Comparison of ENCODE assay signal across 23 mouse cellular contexts in genomic region chr14:57934666-57935065, GRCm38 (mm10). TPM values are rescaled to one million over a fixed set of nuclear protein-coding genes. Genes with fewer than 3 reads are reported as not detected.
A peak's percentile ranks its signal among the peaks of the same experiment; 100 is the strongest.
DNase-seq lines count a peak whose midpoint lies in the region; TF ChIP-seq lines count a peak whose summit lies in the region.
"Had no signal": no experiment of that assay in that cellular context is flagged by ENCODE, and none has a peak within 500 bp of the region (broad histone marks: within the 10 kb centered on the region; RNA-seq: fewer than 3 reads in every experiment).

No protein-coding gene starts in this region.

- no peak overlapping the region for H3K4me3 ChIP-seq in heart, embryonic 10.5 days
- no peak overlapping the region for H3K4me3 ChIP-seq in hindbrain, embryonic 10.5 days
- H3K4me3 ChIP-seq in left cerebral cortex, adult 2 months = no peak overlapping the region

- H3K9me3 ChIP-seq in heart, embryonic 10.5 days = no peaks in the 10 kb centered on the region
- no peaks in the 10 kb centered on the region for H3K9me3 ChIP-seq in hindbrain, embryonic 10.5 days
- H3K9me3 ChIP-seq: G1E had no signal

- intact Hi-C loops in left cerebral cortex, adult 2 months (cut with DNase I) = no loop called here

- no peak for TF ChIP-seq CTCF in left cerebral cortex, adult 2 months (IDR thresholded peaks at IDR 0.05)

- 89% methylated on average over 13 of the region's 13 CpGs for WGBS in heart, embryonic 10.5 days
- 94% methylated on average over 13 of the region's 13 CpGs for WGBS in hindbrain, embryonic 10.5 days

- DNase-seq in heart, adult 11 months = peak; percentile 75
- DNase-seq in heart, embryonic 10.5 days (ENCODE audit: low spot score) = no peak
- DNase-seq in ES-CJ7 (ENCODE audit: low read depth, low spot score) = peak; percentile 83
- peak; percentile 82 for DNase-seq in R1 (ENCODE audit: low read depth, low spot score)
- DNase-seq in ZHBTc4 (ENCODE audit: low read depth, low spot score) = peak; percentile 75
- no peak for DNase-seq in hindbrain, embryonic 10.5 days (ENCODE audit: low spot score)
- no peak for DNase-seq in left cerebral cortex, adult 2 months (ENCODE audit: extremely low spot score in 1 of 2, low spot score in 2 of 2)
- DNase-seq in kidney, adult 11 months = no peak
- DNase-seq: adrenal gland, adult 2 months; adrenal gland, adult 8-10 months; adrenal gland, postnatal 10 days; adrenal gland, postnatal 14 days; adrenal gland, postnatal 25 days; adrenal gland, postnatal 36 days; B cell, adult 2 months; cerebellum, adult 11 months; cerebellum, adult 11-12 months; cerebellum, adult 18-20 months; cerebellum, adult 2 months; cerebellum, adult 8-10 months had no signal

- H3K4me1 ChIP-seq in heart, embryonic 10.5 days = 0 out of 2 replicates have a peak, but pooled peaks cover 7% of the 10 kb centered on the region
- no peaks in the 10 kb centered on the region for H3K4me1 ChIP-seq in hindbrain, embryonic 10.5 days (replicated peaks)

- no peak overlapping the region for H3K27ac ChIP-seq in heart, embryonic 10.5 days
- no peak overlapping the region for H3K27ac ChIP-seq in hindbrain, embryonic 10.5 days
- no peak overlapping the region for H3K27ac ChIP-seq in left cerebral cortex, adult 2 months

- H3K36me3 ChIP-seq in heart, embryonic 10.5 days = peaks cover 15% of the 10 kb centered on the region; the same call in 1 of the 2 replicates
- peaks cover 15% of the 10 kb centered on the region for H3K36me3 ChIP-seq in hindbrain, embryonic 10.5 days
- H3K36me3 ChIP-seq: G1E had no signal

- H3K27me3 ChIP-seq in heart, embryonic 10.5 days (ENCODE audit: insufficient read depth, poor library complexity, severe bottlenecking) = no peaks in the 10 kb centered on the region
- no peaks in the 10 kb centered on the region for H3K27me3 ChIP-seq in hindbrain, embryonic 10.5 days (ENCODE audit: insufficient read depth, poor library complexity, severe bottlenecking)
- H3K27me3 ChIP-seq: CH12.LX, Patski had no signal

RNA-seq across cellular contexts. Expression of gene Zdhhc20, which starts 44.6 kb away (rescaled TPM):
- polyA plus RNA-seq in heart, embryonic 10.5 days (2016; fragmentation: Nextera tagmentation; extraction: Ambion mirVana) = 46.7 and 52.1 TPM in 2 replicates
- 43.9 and 49.0 TPM in 2 replicates for polyA plus RNA-seq in hindbrain, embryonic 10.5 days (2016; fragmentation: Nextera tagmentation; extraction: Ambion mirVana)
- 10 to 100 TPM; 35.2 to 37.4 TPM for total RNA-seq in left cerebral cortex, adult 2 months (2021)

Comparison
In these comparisons a context has a peak if more than half of its experiments do, and no peak if none do; other contexts are left out.
1. DNase-seq: peak in heart, adult 11 months (single experiment), ES-CJ7 (single experiment), R1 (single experiment) and ZHBTc4 (single experiment); none in heart, embryonic 10.5 days (single experiment), hindbrain, embryonic 10.5 days (single experiment), left cerebral cortex, adult 2 months (0 of 2) and kidney, adult 11 months (single experiment).